Mouse (Mus musculus) liver, embryonic 16.5 days (tissue): ENCODE data around the gene Pts. TPM values are rescaled to one million over a fixed set of nuclear protein-coding genes. Genes with fewer than 3 reads are reported as not detected.

Source experiments
- ATAC-seq: fragments of 200-750 bp; cut with Nextera tagmentation; 2 replicates; pipeline ENCODE4 v1.8.0; 2017; ENCODE audit warnings: low read depth, mild to moderate bottlenecking, moderate number of reproducible peaks, moderate library complexity
- H3K27ac ChIP-seq: fragments of 300-500 bp; sonication (generic); 2 replicates; pipeline ENCODE4 v1.5.1; 2014; ENCODE audit warnings: mild to moderate bottlenecking, low read length
- H3K27me3 ChIP-seq: fragments of 300-500 bp; sonication (generic); 2 replicates; pipeline ENCODE4 v1.6.1; 2014; ENCODE audit warnings: low read depth, low read length, mixed read lengths; ENCODE audit not compliant: control insufficient read depth, insufficient read depth
- H3K36me3 ChIP-seq: fragments of 300-500 bp; sonication (generic); 2 replicates; pipeline ENCODE4 v1.6.1; 2014; ENCODE audit warnings: mild to moderate bottlenecking; ENCODE audit not compliant: control insufficient read depth, insufficient read depth
- H3K4me1 ChIP-seq: fragments of 300-500 bp; sonication (generic); 2 replicates; pipeline ENCODE4 v1.6.1; 2014; ENCODE audit warnings: low read depth, low read length, mixed read lengths; ENCODE audit not compliant: control insufficient read depth
- H3K4me2 ChIP-seq: fragments of 300-500 bp; sonication (generic); 2 replicates; pipeline ENCODE4 v1.6.1; 2014; ENCODE audit warnings: low read depth, low read length, mixed read lengths
- H3K4me3 ChIP-seq: fragments of 300-500 bp; sonication (generic); 2 replicates; pipeline ENCODE4 v1.5.1; 2014; ENCODE audit warnings: low read depth, mild to moderate bottlenecking, low read length
- H3K9ac ChIP-seq: fragments of 300-500 bp; sonication (generic); 2 replicates; pipeline ENCODE4 v1.6.1; 2014; ENCODE audit warnings: low read depth, low read length
- H3K9me3 ChIP-seq: fragments of 300-500 bp; sonication (generic); replicated peaks from 2 replicates; pipeline ENCODE4 v1.6.1; 2016; ENCODE audit warnings: low read length; ENCODE audit not compliant: control insufficient read depth
- whole genome bisulfite sequencing: fragments of 180-500 bp; shearing (Covaris S2); extraction: QIAGEN DNeasy Blood & Tissue Kit; methylation state at CpG from one replicate; pipeline ENCODE4 v1.1.7; 2014; ENCODE audit not compliant: insufficient replicate concordance; 5-methylcytosine and 5-hydroxymethylcytosine counted together
- polyA plus RNA-seq: library from polyadenylated mRNA; unstranded; fragments of >200 nt; fragmentation: Nextera tagmentation; extraction: Ambion mirVana; gene quantifications from 2 replicates; pipeline ENCODE4 v1.2.1, GENCODE M21; 2015

Gene Pts
- polyA plus RNA-seq, 1 experiment from 2014 or later, result 30.1 TPM

DNA sequence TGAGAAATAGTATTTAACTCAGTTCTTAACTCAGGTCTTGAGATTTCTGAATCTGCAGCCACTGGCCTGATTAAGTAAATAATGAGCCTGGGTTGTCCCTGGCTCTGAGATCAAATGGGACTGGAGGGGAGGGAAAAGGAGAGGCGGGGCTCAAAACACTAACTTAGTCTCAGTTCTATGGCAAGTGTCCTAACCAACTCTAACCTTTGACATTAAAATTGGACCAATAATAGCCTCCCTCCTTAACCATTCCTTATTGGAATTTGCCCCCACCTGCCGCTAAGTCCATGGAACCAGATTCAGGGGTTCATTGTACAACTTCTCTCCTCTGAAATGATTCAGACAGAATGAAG, 26.5 kb upstream of the Pts start, which contains the start of gene Bco2:
Gene Bco2, minus strand, starts transcription at position 88 of the 353 bp plus-strand sequence.
- H3K4me2 ChIP-seq, result peak within 1 kb of the TSS; percentile 37; the same call in 1 of the 2 replicates
- H3K27ac ChIP-seq, result no peak within 1 kb of the TSS
- no peaks in the 10 kb centered on the region for H3K27me3 ChIP-seq
- WGBS, result 46% methylated on average over 2 of the region's 2 CpGs
- H3K9me3 ChIP-seq, result no peaks in the 10 kb centered on the region
- no peaks in the 10 kb centered on the region for H3K36me3 ChIP-seq
- peak within 1 kb of the TSS; percentile 11; the same call in 1 of the 2 replicates for H3K4me3 ChIP-seq
- ATAC-seq, result no peak
- H3K9ac ChIP-seq, result no peak within 1 kb of the TSS
- no peaks in the 10 kb centered on the region for H3K4me1 ChIP-seq

GRCm38 (mm10) chr9:50554241-50555093, 25.9 kb upstream of the Pts start, which contains the start of gene Il18:
TSS of gene Il18 (plus strand) at chr9:50554827.
- 25% methylated on average over 12 of the region's 12 CpGs for WGBS
- Histone ChIP-seq H3K4me1 (no peaks in the 10 kb centered on the region), H3K4me2 (peak within 1 kb of the TSS; percentile 37; the same call in 1 of the 2 replicates), H3K4me3 (peak within 1 kb of the TSS; percentile 11; the same call in 1 of the 2 replicates), H3K9me3 (no peaks in the 10 kb centered on the region), H3K27me3 (no peaks in the 10 kb centered on the region), H3K36me3 (no peaks in the 10 kb centered on the region), H3K9ac (no peak within 1 kb of the TSS), H3K27ac (no peak within 1 kb of the TSS)
- peak; percentile 21; the same call in 1 of the 2 replicates for ATAC-seq

DNA sequence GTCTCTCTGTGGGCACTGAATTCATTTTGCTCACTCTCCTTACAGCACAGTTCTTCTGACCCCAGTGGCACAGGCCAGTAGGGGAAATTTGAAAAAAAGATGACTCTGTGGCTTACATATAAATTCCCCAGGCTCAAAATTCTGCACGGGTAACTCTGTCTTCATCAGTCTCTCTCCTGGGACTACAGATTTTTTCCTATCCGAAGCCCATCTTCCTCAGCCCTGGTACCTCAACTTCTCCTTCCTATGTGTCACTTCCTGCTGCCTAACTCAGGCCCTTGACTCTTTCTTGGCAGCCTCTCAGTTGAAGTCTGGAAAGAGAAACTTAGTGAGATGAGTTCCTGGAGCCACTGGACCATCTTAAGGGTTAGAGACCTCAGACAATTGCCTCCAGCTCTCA, 25.0 kb upstream of the Pts start:
- Histone ChIP-seq H3K9me3 (no peaks in the 10 kb centered on the region), H3K27me3 (no peaks in the 10 kb centered on the region), H3K36me3 (no peaks in the 10 kb centered on the region), H3K4me1 (no peaks in the 10 kb centered on the region), H3K9ac (no peak overlapping the region), H3K4me2 (no peak overlapping the region), H3K27ac (no peak overlapping the region), H3K4me3 (no peak overlapping the region)
- ATAC-seq, result no peak
- WGBS, result 19% methylated on average over 2 of the region's 2 CpGs

GRCm38 (mm10) chr9:50552206-50552605, 23.7 kb upstream of the Pts start:
- H3K27ac ChIP-seq, result no peak overlapping the region
- H3K9me3 ChIP-seq, result no peaks in the 10 kb centered on the region
- ATAC-seq, result no peak
- no peak overlapping the region for H3K4me2 ChIP-seq
- H3K4me1 ChIP-seq, result no peaks in the 10 kb centered on the region
- no peaks in the 10 kb centered on the region for H3K36me3 ChIP-seq
- no peak overlapping the region for H3K4me3 ChIP-seq
- H3K9ac ChIP-seq, result no peak overlapping the region
- H3K27me3 ChIP-seq, result no peaks in the 10 kb centered on the region
- WGBS, result 37% methylated on average over 5 of the region's 5 CpGs

DNA sequence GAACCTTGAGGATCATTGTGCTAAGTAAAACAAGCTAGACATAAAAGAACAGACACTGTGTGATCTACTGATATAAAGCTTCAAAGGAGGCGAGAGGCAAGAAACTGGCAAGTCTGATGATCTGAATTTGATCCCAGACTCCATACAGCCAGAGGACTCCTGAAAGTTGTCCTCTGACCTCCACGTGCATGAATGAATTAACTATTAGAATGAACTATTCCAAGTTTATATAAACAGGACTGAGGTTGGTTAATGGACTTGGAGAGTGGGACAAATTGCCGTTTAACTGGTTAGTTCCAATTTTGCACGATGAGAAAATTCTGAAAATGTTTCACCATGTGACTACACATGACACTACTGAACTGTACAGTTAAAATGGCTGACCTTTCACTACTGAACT, 20.4 kb upstream of the Pts start:
- no peak overlapping the region for H3K27ac ChIP-seq
- no peak overlapping the region for H3K4me3 ChIP-seq
- WGBS, result 58% methylated on average over 4 of the region's 4 CpGs
- ATAC-seq, result no peak
- H3K9ac ChIP-seq, result no peak overlapping the region
- H3K9me3 ChIP-seq, result no peaks in the 10 kb centered on the region
- H3K4me1 ChIP-seq, result no peaks in the 10 kb centered on the region
- no peaks in the 10 kb centered on the region for H3K36me3 ChIP-seq
- H3K27me3 ChIP-seq, result no peaks in the 10 kb centered on the region
- H3K4me2 ChIP-seq, result no peak overlapping the region

- Histone ChIP-seq H3K27ac (no peak overlapping the region), H3K36me3 (no peaks in the 10 kb centered on the region), H3K4me1 (no peaks in the 10 kb centered on the region), H3K27me3 (no peaks in the 10 kb centered on the region), H3K9me3 (no peaks in the 10 kb centered on the region), H3K4me3 (no peak overlapping the region), H3K4me2 (no peak overlapping the region), H3K9ac (no peak overlapping the region)
- no peak for ATAC-seq
- WGBS, result 26% methylated on average over 5 of the region's 5 CpGs
Measured at GRCm38 (mm10) chr9:50547859-50548478, 19.4 kb upstream of the Pts start.

DNA sequence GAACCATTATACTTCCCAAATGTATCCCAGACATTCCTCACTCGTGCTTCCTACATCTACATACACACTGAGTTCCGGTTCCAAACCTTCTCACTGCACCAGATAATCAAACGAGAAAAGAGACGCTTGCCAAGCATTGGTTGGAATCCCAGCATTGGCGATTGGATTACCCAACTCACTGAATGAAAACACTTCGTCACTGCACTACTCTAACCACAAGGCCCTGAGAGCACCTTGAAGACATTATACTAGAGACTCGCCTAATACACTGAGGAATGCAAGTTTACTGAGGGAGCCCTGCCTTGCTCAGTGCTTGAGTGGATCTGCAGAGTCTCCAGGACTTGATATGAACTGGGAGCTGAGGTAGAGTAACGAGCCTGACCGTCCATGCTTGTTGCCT, 13.9 kb upstream of the Pts start:
- no peak for ATAC-seq
- H3K4me2 ChIP-seq, result no peak overlapping the region
- H3K36me3 ChIP-seq, result no peaks in the 10 kb centered on the region
- H3K4me1 ChIP-seq, result no peaks in the 10 kb centered on the region
- H3K9ac ChIP-seq, result no peak overlapping the region
- no peaks in the 10 kb centered on the region for H3K9me3 ChIP-seq
- no peak overlapping the region for H3K4me3 ChIP-seq
- no peak overlapping the region for H3K27ac ChIP-seq
- no peaks in the 10 kb centered on the region for H3K27me3 ChIP-seq
- 62% methylated on average over 9 of the region's 9 CpGs for WGBS

- no peak for ATAC-seq
- WGBS, result 29% methylated on average over 7 of the region's 7 CpGs
- H3K36me3 ChIP-seq, result no peaks in the 10 kb centered on the region
Measured at GRCm38 (mm10) chr9:50540170-50540569, 11.6 kb upstream of the Pts start.

GRCm38 (mm10) chr9:50537295-50537694, 8.8 kb upstream of the Pts start:
- Histone ChIP-seq H3K4me3 (no peak overlapping the region), H3K4me2 (no peak overlapping the region), H3K27me3 (no peaks in the 10 kb centered on the region), H3K9me3 (no peaks in the 10 kb centered on the region), H3K9ac (no peak overlapping the region), H3K36me3 (no peaks in the 10 kb centered on the region), H3K27ac (no peak overlapping the region), H3K4me1 (peaks cover 2% of the 10 kb centered on the region)
- 34% methylated on average over 4 of the region's 4 CpGs for WGBS
- ATAC-seq, result no peak

More at GRCm38 (mm10) chr9:50540170-50540569, 11.6 kb upstream of the Pts start:
- Histone ChIP-seq H3K27ac (peak overlapping the region; percentile 17; the same call in 1 of the 2 replicates), H3K4me1 (no peaks in the 10 kb centered on the region; the same call in 1 of the 2 replicates), H3K4me2 (no peak overlapping the region), H3K27me3 (no peaks in the 10 kb centered on the region), H3K9me3 (no peaks in the 10 kb centered on the region), H3K4me3 (no peak overlapping the region), H3K9ac (no peak overlapping the region)
